Mouse (Mus musculus): ENCODE measurements around the gene Mpst. TPM values are rescaled to one million over a fixed set of nuclear protein-coding genes. Genes with fewer than 3 reads are reported as not detected.

Gene Mpst
- polyA plus RNA-seq, 1 experiment from 2014 or later, result 61.9 TPM

DNA sequence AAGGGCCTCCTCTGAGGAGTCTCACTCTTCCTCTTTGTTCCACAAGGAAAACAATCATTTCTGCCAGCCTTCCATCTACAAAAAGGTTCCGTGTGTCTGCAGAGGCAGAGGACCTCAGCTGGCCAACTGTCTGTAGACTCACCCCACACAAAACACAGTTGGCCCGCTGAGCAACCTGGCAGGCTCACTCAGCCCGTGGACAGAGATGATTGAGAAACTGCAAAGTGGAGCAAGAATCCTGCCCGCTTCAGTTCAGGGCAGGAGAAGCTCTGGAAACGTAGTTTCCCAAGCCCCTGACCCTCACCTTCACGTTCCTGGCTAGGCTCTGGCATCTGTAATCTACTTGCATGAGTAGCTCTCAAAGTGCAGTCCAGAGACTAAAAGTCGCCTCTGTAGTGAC is 40.9 kb downstream of the Mpst start:
- ChIA-PET CTCF (interaction anchor here (1.0 to 2.3 kb wide), 18 partner anchors 10 to 135 kb away, joined by 3 to 21 read pairs (median 5); no protein-coding TSS in a partner anchor), POLR2A (interaction anchor here (0.8 to 1.7 kb wide), 4 partner anchors 8 to 86 kb away, joined by 3 to 5 read pairs (median 4); no protein-coding TSS in a partner anchor)
- no peak for ATAC-seq
- DNase-seq (ENCODE audit: low read depth, low spot score), result no peak
- in situ Hi-C loops (cut with MboI; ENCODE audit: low pct_unique_long_range_greater_than_20kb), result loop anchor here (5.0 kb wide), 1 partner anchor 85 kb away; the partner anchor contains the start of gene C1qtnf6
- no peak for TF ChIP-seq CTCF (IDR thresholded peaks at IDR 0.05)
- no peaks in the 10 kb centered on the region for H3K27me3 ChIP-seq

GRCm38 (mm10) chr15:78447746-78448535 is 41.7 kb downstream of the Mpst start:
- H3K27me3 ChIP-seq, result no peaks in the 10 kb centered on the region
- ChIA-PET CTCF (interaction anchor here (0.8 to 2.6 kb wide), 29 partner anchors 10 to 134 kb away, joined by 3 to 21 read pairs (median 4); no protein-coding TSS in a partner anchor), POLR2A (interaction anchor here (0.8 to 1.7 kb wide), 4 partner anchors 9 to 85 kb away, joined by 3 to 5 read pairs (median 4); no protein-coding TSS in a partner anchor)
- no peak for TF ChIP-seq CTCF (IDR thresholded peaks at IDR 0.05)
- ATAC-seq (peak; percentile 32), DNase-seq (ENCODE audit: low read depth, low spot score) (no peak)
- in situ Hi-C loops (cut with MboI; ENCODE audit: low pct_unique_long_range_greater_than_20kb), result loop anchor here (5.0 kb wide), 1 partner anchor 84 kb away; the partner anchor contains the start of gene C1qtnf6

DNA sequence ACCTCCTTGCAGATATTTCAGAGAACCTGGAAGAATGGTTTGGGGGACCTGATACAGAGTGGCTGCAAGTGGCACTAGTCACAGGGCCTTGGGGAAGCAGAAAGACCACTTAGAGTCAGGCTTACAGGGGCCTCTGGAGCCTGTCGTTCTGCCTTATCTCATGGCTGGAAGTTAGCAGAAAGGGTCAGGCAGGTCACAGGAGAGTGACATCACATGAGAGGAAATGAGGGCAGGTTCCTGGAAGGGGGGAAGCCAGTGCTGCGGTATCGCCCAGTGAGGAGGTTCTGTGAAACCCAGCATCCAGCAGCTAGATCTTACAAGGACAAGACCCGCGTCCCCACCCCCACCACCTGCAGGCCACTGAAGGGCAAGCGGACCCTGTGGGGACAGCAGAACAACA is 42.9 kb downstream of the Mpst start:
- H3K27me3 ChIP-seq, result no peaks in the 10 kb centered on the region
- POLR2A ChIA-PET, result interaction anchor here (1.4 to 1.8 kb wide), 2 partner anchors 32 to 81 kb away, joined by 5 to 7 read pairs; partner anchors contain the start of gene C1qtnf6
- no peak for TF ChIP-seq CTCF (IDR thresholded peaks at IDR 0.05)
- in situ Hi-C loops (cut with MboI; ENCODE audit: low pct_unique_long_range_greater_than_20kb), result loop anchor here (5.0 kb wide), 1 partner anchor 83 kb away; the partner anchor contains the start of gene C1qtnf6
- CTCF ChIA-PET, result interaction anchor here (1.1 to 2.6 kb wide), 13 partner anchors 15 to 132 kb away, joined by 3 to 21 read pairs (median 4); no protein-coding TSS in a partner anchor
- no peak for ATAC-seq
- DNase-seq (ENCODE audit: low read depth, low spot score), result no peak

- ATAC-seq (peak; percentile 68), DNase-seq (ENCODE audit: low read depth, low spot score) (peak; percentile 94)
- TF ChIP-seq CTCF (IDR thresholded peaks at IDR 0.05), result no peak
- ChIA-PET POLR2A (interaction anchor here (1.4 to 1.8 kb wide), 3 partner anchors 19 to 80 kb away, joined by 5 to 7 read pairs (median 7); partner anchors contain the start of genes C1qtnf6 and Tmprss6), CTCF (interaction anchor here (0.9 to 3.7 kb wide), 6 partner anchors 19 to 131 kb away, joined by 3 to 12 read pairs (median 4); partner anchors contain the start of gene Tmprss6)
- in situ Hi-C loops (cut with MboI; ENCODE audit: low pct_unique_long_range_greater_than_20kb), result loop anchor here (5.0 kb wide), 1 partner anchor 82 kb away; the partner anchor contains the start of gene C1qtnf6
- H3K27me3 ChIP-seq, result no peaks in the 10 kb centered on the region
Observed at GRCm38 (mm10) chr15:78449694-78450418, 43.6 kb downstream of the Mpst start.

DNA sequence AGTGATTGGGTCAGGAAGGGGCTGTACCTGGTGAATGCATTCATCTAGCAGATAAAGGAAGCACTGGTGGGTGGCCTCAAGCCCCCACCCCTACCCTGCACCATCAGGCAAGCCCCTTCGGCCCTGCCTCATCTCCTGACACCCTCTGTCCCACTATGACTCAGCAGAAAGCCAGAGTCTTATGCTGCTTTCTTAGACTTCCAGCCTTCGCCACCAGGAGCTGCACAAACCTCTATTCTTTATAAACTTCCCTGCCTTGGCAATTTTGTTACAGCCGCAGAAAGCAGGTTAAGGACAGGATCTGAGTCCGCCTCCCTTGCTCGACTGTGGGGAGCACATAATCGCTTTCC is 44.2 kb downstream of the Mpst start:
- TF ChIP-seq CTCF (IDR thresholded peaks at IDR 0.05), result no peak
- CTCF ChIA-PET, result interaction anchor here (0.9 to 3.7 kb wide), 6 partner anchors 19 to 131 kb away, joined by 3 to 12 read pairs (median 4); partner anchors contain the start of gene Tmprss6
- no peaks in the 10 kb centered on the region for H3K27me3 ChIP-seq
- POLR2A ChIA-PET, result interaction anchor here (0.6 to 1.8 kb wide), 3 partner anchors 18 to 80 kb away, joined by 3 to 7 read pairs (median 7); partner anchors contain the start of genes C1qtnf6 and Tmprss6
- in situ Hi-C loops (cut with MboI; ENCODE audit: low pct_unique_long_range_greater_than_20kb), result no loop called here
- ATAC-seq (no peak), DNase-seq (ENCODE audit: low read depth, low spot score) (no peak)

DNA sequence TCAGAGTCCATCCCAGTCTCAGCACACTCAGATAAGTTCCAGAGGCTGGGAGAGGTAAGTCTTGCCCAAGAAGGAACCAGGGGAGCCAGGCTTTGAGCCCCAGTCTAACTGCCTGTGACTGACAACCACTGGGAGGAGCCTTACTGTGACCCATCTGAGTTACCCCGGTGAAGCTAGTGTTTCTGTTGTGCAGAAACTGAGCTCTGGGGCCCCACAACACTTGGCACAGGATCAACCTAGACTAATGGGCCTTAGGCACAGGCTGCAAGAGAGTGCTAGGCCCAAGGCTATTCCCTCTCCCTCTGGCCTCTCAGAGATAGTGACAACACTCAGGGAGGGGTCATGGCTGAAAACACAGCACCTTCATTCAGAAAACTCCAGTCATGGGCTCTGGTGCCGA is 45.0 kb downstream of the Mpst start:
- DNase-seq (ENCODE audit: low read depth, low spot score), result no peak
- CTCF ChIA-PET, result interaction anchor here (3.7 kb wide), 1 partner anchor 18 kb away, joined by 12 read pairs; the partner anchor contains the start of gene Tmprss6
- POLR2A ChIA-PET, result interaction anchor here (0.6 to 1.8 kb wide), 3 partner anchors 11 to 17 kb away, joined by 3 to 7 read pairs (median 3); partner anchors contain the start of gene Tmprss6
- in situ Hi-C loops (cut with MboI; ENCODE audit: low pct_unique_long_range_greater_than_20kb), result no loop called here
- no peak for ATAC-seq
- no peaks in the 10 kb centered on the region for H3K27me3 ChIP-seq
- TF ChIP-seq CTCF (IDR thresholded peaks at IDR 0.05), result no peak

GRCm38 (mm10) chr15:78452929-78453328 is 46.7 kb downstream of the Mpst start:
- no peak for TF ChIP-seq CTCF (IDR thresholded peaks at IDR 0.05)
- ATAC-seq (no peak), DNase-seq (ENCODE audit: low read depth, low spot score) (no peak)
- ChIA-PET CTCF (interaction anchor here (1.6 to 3.7 kb wide), 2 partner anchors 16 to 18 kb away, joined by 3 to 12 read pairs; partner anchors contain the start of gene Tmprss6), POLR2A (interaction anchor here (0.6 kb wide), 1 partner anchor 266 kb away, joined by 3 read pairs; no protein-coding TSS in a partner anchor)
- in situ Hi-C loops (cut with MboI; ENCODE audit: low pct_unique_long_range_greater_than_20kb), result no loop called here
- H3K27me3 ChIP-seq, result no peaks in the 10 kb centered on the region

DNA sequence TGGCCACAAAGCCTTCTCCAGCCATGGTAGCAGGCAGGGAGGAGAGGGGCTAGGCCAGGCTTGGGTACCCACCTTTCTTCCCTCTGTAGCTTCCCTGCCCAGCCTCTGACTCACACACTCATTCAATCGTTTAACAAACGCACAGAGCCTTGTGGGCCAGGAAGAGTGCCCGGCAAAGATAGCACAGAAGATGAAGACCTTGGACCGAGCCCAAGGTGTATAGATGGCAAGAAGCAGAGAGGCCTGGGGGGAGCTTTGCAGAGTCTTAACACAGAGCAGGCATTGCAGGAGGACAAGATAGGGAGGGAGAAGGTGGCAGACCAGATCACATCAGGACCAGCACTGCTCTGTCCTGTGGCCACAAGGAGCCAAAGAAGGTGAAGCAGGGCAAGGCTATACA is 49.0 kb downstream of the Mpst start:
- DNase-seq (ENCODE audit: low read depth, low spot score) (no peak), ATAC-seq (peak; percentile 9)
- no peak for TF ChIP-seq CTCF (IDR thresholded peaks at IDR 0.05)
- in situ Hi-C loops (cut with MboI; ENCODE audit: low pct_unique_long_range_greater_than_20kb), result no loop called here
- H3K27me3 ChIP-seq, result no peaks in the 10 kb centered on the region
- POLR2A ChIA-PET, result interaction anchor here (1.2 kb wide), 1 partner anchor 76 kb away, joined by 3 read pairs; the partner anchor contains the start of gene C1qtnf6
- CTCF ChIA-PET, result interaction anchor here (1.0 to 1.1 kb wide), 2 partner anchors 10 to 25 kb away, joined by 3 read pairs; no protein-coding TSS in a partner anchor

- DNase-seq (ENCODE audit: low read depth, low spot score), result no peak
- ATAC-seq, result peak; percentile 49
- CTCF ChIA-PET, result interaction anchor here (1.0 to 1.1 kb wide), 2 partner anchors 9 to 25 kb away, joined by 3 read pairs; no protein-coding TSS in a partner anchor
Observed at GRCm38 (mm10) chr15:78456051-78456450, 49.8 kb downstream of the Mpst start.

More at GRCm38 (mm10) chr15:78456051-78456450, 49.8 kb downstream of the Mpst start:
- TF ChIP-seq CTCF (IDR thresholded peaks at IDR 0.05), result no peak
- no peaks in the 10 kb centered on the region for H3K27me3 ChIP-seq
- POLR2A ChIA-PET, result interaction anchor here (1.6 kb wide), 1 partner anchor 12 kb away, joined by 10 read pairs; the partner anchor contains the start of gene Tmprss6
- in situ Hi-C loops (cut with MboI; ENCODE audit: low pct_unique_long_range_greater_than_20kb), result no loop called here

Data from Patski (cell line).